Mouse (Mus musculus) spleen, adult 2 months (tissue): Measurements from ENCODE around the gene Vsig10. TPM values are rescaled to one million over a fixed set of nuclear protein-coding genes. Genes with fewer than 3 reads are reported as not detected.

Experiments
- DNase-seq, 2 experiments: peaks; one replicate each; pipeline versions ENCODE4 v3.0.0 to v3.0.0-alpha.2; 2012 to 2021; ENCODE audit warnings: low spot score in 2 of 2, low read depth in 1 of 2
- H3K27ac ChIP-seq: fragments of 200-500 bp; 2 replicates; pipeline ENCODE4 v1.5.1; 2012; ENCODE audit warnings: low read length, inconsistent platforms; ENCODE audit not compliant: insufficient read depth
- H3K27me3 ChIP-seq: fragments of 200-500 bp; 2 replicates; pipeline ENCODE4 v1.6.1; 2012; ENCODE audit warnings: mild to moderate bottlenecking, moderate library complexity, low read length, inconsistent platforms; ENCODE audit not compliant: control insufficient read depth, insufficient read depth
- H3K36me3 ChIP-seq: fragments of 200-500 bp; 2 replicates; pipeline ENCODE4 v1.6.1; 2012; ENCODE audit warnings: mild to moderate bottlenecking, low read length, inconsistent platforms; ENCODE audit not compliant: control insufficient read depth, insufficient read depth
- H3K4me1 ChIP-seq: fragments of 200-500 bp; 2 replicates; pipeline ENCODE4 v1.6.1; 2011; ENCODE audit warnings: inconsistent platforms; ENCODE audit not compliant: control insufficient read depth, insufficient read depth, insufficient read length
- H3K4me3 ChIP-seq: fragments of 200-500 bp; 2 replicates; pipeline ENCODE4 v1.5.1; 2011; ENCODE audit warnings: mild to moderate bottlenecking, inconsistent platforms; ENCODE audit not compliant: insufficient read depth, insufficient read length; ENCODE audit errors: extremely low read depth
- CTCF ChIP-seq: fragments of 200-500 bp; IDR thresholded peaks from 2 replicates; pipeline ENCODE4 v1.5.1; 2011; ENCODE audit warnings: mild to moderate bottlenecking, inconsistent platforms; ENCODE audit not compliant: insufficient read depth, insufficient read length, insufficient replicate concordance; ENCODE audit errors: extremely low read depth
- POLR2A ChIP-seq: fragments of 200-500 bp; IDR thresholded peaks from 2 replicates; pipeline ENCODE4 v1.6.1; 2011; ENCODE audit warnings: low read depth, low read length, inconsistent platforms
- WGBS: fragments of 180-500 bp; shearing (Covaris S2); methylation state at CpG from one replicate; pipeline ENCODE4 v1.1.7; 2018; 5-methylcytosine and 5-hydroxymethylcytosine counted together
- polyA plus RNA-seq: library from polyadenylated mRNA; depleted of rRNA; stranded (reverse); fragments of >200 nt; gene quantifications from 2 replicates; pipeline ENCODE4 v1.2.3, GENCODE M21; 2012

Gene Vsig10
- polyA plus RNA-seq, 1 experiment, result 11.0 TPM

DNA sequence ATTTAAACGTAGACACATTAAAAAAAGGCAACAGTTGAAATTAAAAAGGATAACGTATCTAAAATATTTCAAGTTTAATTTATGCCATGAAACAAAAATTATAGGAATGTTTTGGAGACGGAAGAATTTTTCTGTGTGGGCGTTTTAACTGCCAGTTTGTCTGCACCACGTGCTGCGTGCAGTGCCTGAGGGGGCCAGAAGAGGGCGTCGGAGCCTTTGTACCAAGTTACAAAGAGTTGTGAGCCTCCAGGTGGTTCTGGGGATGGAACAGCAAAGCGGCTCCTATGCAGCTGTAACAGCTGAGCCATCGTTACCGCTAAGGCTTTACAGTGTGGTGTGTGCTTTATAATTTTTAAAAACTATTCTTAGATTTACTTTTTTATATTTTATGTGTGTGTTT, 39.8 kb downstream of the Vsig10 start:
- Histone ChIP-seq H3K4me3 (no peak overlapping the region), H3K27ac (no peak overlapping the region), H3K36me3 (peaks cover 3% of the 10 kb centered on the region), H3K27me3 (no peaks in the 10 kb centered on the region), H3K4me1 (peaks cover 17% of the 10 kb centered on the region; the same call in 1 of the 2 replicates)
- peak; percentile 34; the same call in 1 of the 2 replicates for TF ChIP-seq CTCF
- TF ChIP-seq POLR2A, result no peak
- WGBS, result 64% methylated on average over 11 of the region's 11 CpGs
- peak in 1 of 2 experiments; percentile 35 for DNase-seq

DNA sequence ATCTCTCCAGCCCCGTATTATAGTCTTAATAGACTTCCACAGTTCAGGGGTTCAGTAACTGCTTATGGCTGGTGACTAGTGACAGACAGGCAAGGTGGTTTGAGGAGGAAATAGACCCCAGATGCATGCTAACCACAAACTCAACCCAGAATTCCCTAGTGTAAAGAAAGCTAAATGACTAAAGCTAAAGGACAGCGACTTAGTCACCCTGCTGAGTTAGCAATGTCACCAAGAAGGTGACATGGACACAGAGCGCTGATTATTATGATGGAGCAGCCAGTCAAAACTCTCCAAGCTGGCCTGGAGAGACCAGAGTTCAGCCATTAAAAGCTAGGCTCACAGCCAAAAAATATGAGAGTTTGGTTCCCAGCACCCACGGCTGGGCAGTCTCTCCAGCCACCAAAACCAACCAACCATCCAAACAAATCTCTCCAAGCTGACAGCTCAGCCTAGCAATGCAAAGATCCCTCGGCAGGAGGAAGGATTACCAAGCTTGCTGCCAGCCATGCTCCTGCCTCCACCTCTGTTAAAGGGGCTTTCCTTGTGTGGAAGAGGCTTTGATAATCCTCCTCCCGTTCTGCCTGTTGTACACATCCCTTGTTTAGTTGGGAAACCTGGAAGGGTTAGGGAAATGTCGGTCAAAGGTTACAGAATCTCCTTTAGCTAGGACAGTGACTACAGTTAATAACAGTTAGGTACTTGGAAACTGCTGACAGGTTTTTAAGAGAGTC, 40.8 kb downstream of the Vsig10 start:
- H3K36me3 ChIP-seq, result peaks cover 9% of the 10 kb centered on the region
- 27% methylated on average over 7 of the region's 7 CpGs for WGBS
- peak in 1 of 2 experiments; percentile 30 for DNase-seq
- no peak overlapping the region for H3K4me3 ChIP-seq
- H3K4me1 ChIP-seq, result peaks cover 17% of the 10 kb centered on the region; the same call in 1 of the 2 replicates
- TF ChIP-seq POLR2A (no peak), CTCF (no peak)
- no peak overlapping the region for H3K27ac ChIP-seq
- no peaks in the 10 kb centered on the region for H3K27me3 ChIP-seq

DNA sequence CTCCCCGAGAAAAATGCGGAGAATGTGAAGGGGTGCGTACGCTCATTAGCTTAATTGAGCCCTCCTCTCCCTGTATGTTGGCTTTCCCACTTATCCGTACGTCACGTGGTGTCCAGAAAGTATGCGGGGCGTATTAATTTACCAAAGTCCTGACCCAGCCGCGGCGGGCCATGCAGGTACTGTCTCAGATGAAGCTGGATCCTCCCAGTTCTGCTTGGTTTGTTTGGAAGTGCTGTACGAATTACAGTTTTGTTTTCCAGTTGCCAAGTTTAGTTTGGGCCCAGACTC, 41.3 kb downstream of the Vsig10 start:
- WGBS, result 88% methylated on average over 13 of the region's 13 CpGs
- TF ChIP-seq CTCF (no peak), POLR2A (no peak)
- no peak overlapping the region for H3K27ac ChIP-seq
- H3K4me1 ChIP-seq, result peaks cover 17% of the 10 kb centered on the region; the same call in 1 of the 2 replicates
- DNase-seq, result no peak
- H3K36me3 ChIP-seq, result peaks cover 13% of the 10 kb centered on the region
- no peak overlapping the region for H3K4me3 ChIP-seq
- no peaks in the 10 kb centered on the region for H3K27me3 ChIP-seq

DNA sequence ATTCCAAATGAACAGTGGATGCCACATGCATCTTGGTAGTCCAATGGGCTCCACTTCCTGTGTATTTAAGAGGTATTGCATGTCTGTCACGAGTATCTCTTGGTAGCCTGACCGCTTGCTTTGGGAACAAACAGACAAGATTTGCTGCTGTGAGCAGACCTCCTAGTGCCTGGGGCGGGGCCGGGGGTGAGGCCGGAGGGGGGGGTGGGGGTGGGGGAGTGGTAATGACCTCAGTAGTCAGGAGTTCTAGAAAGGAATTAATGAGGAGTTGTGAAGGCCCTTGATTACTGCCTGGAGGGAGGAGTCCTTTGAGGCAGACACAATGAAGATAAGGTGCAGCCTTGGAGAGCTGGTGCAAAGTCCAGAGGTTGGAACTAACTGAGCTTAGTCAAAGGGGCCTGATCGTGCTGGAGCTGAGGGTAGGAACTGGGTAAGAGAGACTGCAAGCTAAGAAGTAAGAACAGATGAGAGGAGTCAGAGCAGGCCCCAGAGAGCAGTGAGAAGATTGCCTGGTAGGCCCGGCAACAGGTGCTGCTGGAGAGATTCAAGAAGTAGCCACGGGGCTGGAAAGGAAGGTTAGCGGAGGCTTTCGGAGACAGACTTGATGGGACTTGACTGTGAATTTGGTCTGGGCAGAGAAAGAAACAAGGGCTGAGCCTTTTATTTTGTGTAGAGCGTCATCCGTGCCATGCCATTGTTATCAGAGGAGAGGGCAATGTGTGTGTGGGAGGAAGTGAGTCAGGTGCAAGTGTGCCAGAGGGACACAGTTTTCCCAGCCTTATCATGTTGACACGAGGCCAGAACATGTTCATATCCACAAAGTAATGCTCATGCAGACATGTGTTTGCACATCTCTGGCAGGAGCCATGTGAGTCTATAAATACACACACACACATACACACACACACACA, 42.0 kb downstream of the Vsig10 start:
- no peaks in the 10 kb centered on the region for H3K27me3 ChIP-seq
- peak overlapping the region; percentile 17; the same call in 1 of the 2 replicates for H3K27ac ChIP-seq
- H3K4me3 ChIP-seq, result no peak overlapping the region
- 70% methylated on average over 13 of the region's 13 CpGs for WGBS
- TF ChIP-seq POLR2A, result no peak
- TF ChIP-seq CTCF, result no peak
- no peak for DNase-seq
- peaks cover 16% of the 10 kb centered on the region for H3K36me3 ChIP-seq
- H3K4me1 ChIP-seq, result peaks cover 17% of the 10 kb centered on the region; the same call in 1 of the 2 replicates

DNA sequence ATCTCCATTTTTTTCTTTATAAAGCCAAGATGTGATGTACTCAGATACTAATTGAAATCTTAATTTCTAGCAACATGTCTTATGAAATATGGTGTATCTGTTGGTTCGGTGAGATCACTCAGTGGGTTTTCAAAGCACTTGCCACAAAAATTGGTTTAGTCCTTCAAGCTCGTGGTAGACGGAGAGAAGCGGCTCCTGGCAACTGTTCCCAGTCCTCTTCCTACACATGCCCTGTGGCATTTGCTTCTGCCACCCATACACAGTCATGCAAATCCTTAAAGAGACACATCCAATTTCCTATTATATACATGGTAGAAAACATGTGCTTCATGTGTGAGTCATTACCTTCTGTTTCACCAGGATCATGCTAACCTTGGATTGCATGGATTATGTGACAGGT, 42.7 kb downstream of the Vsig10 start:
- no peak overlapping the region for H3K4me3 ChIP-seq
- H3K4me1 ChIP-seq, result peaks cover 12% of the 10 kb centered on the region; the same call in 1 of the 2 replicates
- DNase-seq, result no peak
- TF ChIP-seq POLR2A (no peak), CTCF (no peak)
- no peaks in the 10 kb centered on the region for H3K27me3 ChIP-seq
- H3K36me3 ChIP-seq, result peaks cover 18% of the 10 kb centered on the region
- no peak overlapping the region for H3K27ac ChIP-seq
- WGBS, result 93% methylated on average over 4 of the region's 4 CpGs

DNA sequence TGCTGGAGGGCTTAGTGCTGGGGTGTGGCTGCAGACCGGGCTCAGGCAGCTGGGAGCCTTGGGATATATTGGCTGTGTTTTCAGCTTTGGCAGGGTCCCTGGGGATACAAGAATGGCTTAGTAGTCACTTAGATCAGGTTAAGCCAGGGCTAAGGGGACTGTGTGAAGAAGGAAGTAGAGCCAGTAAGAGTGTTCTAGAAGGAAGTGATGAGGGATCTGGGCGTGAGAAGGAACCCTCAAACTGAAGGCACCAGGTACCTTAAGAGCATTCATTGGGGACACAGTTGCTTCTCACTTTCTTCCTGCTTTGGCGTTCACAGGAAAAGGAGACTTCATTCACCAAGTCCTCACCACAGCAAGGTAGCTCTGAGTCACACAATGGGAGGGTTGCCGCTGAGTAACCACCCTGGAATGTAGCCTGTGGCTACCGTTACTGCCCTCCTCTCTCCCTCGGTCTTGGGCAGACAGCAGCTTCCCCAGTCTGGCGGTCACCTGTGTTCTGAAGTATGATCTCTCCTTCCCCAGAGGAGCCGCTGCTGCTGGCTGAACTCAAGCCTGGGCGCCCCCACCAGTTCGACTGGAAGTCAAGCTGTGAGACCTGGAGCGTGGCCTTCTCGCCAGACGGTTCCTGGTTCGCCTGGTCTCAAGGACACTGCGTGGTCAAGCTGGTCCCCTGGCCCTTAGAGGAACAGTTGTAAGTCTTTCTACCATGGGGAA, 44.3 kb downstream of the Vsig10 start:
- H3K4me3 ChIP-seq, result no peak overlapping the region
- no peak for DNase-seq
- no peak overlapping the region for H3K27ac ChIP-seq

More for the DNA sequence above, 44.3 kb downstream of the Vsig10 start:
- H3K27me3 ChIP-seq, result no peaks in the 10 kb centered on the region
- peaks cover 11% of the 10 kb centered on the region; the same call in 1 of the 2 replicates for H3K4me1 ChIP-seq
- TF ChIP-seq CTCF (no peak), POLR2A (no peak)
- H3K36me3 ChIP-seq, result peaks cover 23% of the 10 kb centered on the region
- 46% methylated on average over 15 of the region's 15 CpGs for WGBS
